Mouse (Mus musculus) left cerebral cortex, adult 9 months (tissue): ENCODE results near the gene Mt4.
A peak's percentile ranks its signal among the peaks of the same experiment; 100 is the strongest.
"Not testable (repeated sequence)": the region's sequence is repeated elsewhere in the genome, so short reads cannot be mapped to it uniquely, and the experiment has no call there.

Source experiments
- DNase-seq, 2 experiments: peaks; one replicate each; pipeline ENCODE4 v3.0.0; 2022; ENCODE audit warnings: low spot score in 2 of 2

Mt4 gene

DNA sequence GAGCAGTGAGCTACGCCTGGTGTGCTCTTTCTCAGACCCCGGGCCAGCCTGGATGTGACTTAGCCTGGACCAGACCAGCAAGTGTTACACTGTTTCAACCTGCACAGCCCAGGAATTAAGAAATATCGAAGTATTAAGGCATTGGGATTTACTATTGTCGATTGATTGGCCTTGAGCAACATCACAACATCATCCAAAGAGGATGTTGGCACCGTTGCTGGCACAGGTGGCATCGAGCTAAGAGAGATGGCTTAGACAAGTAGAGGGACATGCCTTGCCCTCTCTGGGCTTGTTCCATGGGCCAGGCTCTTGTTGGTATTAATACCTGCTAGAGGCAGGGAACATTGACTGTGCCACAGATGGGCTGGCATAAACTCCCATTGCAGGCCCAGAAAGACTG, 1.4 kb upstream of the Mt4 start:
- no peak for DNase-seq

DNA sequence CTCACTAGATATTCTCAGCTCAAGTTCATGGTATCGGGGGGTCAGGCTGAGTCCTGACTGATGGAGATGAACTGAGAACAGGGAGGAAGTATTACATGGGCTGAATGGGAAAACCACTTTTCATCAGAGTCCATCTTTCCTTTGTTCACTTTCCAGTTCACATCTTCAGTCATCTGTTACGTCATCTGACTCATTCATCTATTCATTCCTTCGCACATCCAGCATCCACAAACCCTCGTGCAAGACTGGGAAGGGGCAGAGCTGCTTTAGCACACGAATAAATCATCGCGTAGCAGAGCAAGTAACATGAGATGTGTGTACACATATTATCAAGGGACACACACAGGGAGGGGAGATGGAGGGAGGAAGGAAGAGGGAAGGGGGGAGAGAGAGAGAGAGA, 805 bp upstream of the Mt4 start:
- DNase-seq: no peak

DNA sequence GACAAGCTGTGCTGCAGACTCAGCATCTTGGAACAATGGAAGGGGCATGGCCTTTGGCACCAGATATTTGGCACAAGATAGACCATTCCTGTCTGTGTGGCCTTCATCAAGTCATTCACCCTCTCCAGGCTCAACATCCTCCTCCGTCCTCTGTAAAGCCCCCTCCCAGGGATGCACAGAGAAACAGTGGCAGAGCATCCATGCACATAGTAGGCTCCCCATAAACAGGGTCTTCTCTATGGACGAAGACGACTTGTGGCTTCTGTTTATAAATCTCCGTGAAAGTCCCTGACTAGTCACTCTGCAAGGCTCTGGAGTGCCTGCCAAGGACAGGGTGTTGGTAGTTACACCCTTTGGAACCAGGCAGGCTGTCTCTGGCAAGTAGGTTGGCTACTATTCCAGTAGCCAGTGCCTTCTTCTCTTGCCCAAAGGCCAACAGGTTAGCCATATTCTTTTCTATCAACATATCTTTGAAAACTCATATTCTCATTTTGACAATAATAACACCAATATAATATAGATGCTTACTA, 3.3 kb downstream of the Mt4 start:
- no peak for DNase-seq

DNA sequence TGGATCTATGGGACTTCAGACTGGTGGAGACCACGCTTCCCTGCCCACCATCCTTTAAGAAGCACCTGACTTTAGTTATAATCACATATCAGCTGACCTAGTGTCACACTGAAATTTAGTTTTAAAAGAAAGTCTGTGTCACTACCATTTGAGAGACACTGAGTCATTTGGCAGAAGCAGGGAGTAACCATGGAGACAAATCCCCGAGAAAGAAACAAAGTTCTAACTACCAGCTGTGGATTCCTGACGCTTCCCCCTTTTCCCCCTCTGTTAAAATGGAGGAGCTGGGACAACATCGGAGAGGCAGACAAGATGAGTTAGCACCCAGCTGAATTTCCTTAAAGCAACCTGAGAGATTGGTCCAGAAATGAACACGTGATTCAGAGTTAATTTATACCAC, 11.2 kb downstream of the Mt4 start:
- peak in 1 of 2 experiments; percentile 31 for DNase-seq

DNA sequence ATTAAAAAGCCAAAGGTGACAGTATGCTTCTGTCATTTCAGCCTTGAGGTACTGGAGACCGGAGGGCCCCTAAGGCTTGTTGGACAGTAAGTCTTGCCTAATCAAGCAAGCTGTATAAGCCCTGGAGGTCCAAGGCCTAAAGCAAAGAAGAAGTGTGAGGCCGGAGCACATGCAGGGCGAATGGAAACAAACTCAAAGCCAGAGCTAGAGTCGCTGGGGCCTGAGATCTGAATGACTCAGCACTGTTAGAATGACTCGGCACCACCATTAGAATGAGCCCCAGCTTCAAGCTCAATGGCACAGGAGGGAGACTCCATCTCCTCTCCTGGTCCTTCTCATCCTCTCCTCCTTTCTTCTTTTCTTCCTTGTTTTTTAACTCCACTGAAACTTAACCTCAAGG, 13.9 kb downstream of the Mt4 start:
- no peak for DNase-seq

DNA sequence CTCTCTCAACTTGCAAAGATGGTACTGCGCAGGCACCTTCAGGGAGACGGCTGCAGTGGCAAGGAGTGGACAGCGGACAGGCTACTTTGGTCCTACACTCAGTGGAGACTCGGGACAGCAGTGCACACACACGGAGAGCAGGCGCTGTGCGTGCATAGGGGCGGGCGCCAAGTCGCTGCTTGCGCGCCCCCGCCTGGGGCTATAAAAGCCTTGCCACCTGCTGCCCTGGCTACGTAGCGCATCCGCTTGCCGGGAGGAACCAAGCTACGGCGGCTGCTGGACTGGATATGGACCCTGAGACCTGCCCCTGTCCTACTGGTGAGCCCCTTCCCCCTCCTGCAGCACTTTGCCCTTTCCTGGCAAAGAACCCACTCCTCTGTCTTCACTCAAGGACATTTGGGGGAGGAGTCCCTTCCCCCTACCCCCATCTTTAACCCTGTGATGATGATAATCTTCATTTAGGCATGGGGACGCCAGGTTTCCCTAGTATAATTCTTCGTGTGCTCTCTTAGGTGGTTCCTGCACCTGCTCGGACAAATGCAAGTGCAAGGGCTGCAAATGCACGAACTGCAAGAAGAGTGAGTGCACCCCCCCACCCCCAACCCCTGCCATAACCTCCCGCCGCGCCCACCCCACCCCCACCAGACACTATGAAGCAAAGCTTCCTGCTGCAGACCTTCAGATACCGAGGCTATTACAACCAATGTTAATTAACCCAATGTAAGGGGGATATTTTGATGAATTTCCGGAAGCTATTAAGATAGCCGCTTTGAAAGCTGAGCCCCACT, 15.7 kb downstream of the Mt4 start, which contains the start of gene Mt3:
TSS of gene Mt3 (plus strand) at position 95 of the 788 bp plus-strand sequence.
- peak; percentile 62 to 83 for DNase-seq

DNA sequence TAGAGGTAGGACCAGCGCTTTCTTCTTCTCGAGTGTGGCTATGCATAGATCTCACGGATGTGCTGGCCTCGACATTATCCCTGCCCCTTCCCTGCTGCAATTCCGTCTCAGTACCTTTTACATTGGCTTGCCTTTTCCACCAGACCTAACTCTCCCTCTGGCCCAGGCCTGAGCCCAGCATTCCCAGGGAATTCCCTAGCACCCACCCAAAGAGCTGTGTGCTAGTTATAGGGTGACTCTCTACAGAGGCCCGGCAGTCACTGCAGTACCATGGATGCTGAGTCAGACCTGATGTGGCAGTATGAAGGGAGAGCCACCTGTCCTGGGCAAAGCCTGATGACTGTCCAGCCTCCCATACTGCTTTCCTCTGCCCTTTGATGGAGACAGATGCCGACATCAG, 16.5 kb downstream of the Mt4 start:
- peak in 1 of 2 experiments; percentile 59 for DNase-seq

DNA sequence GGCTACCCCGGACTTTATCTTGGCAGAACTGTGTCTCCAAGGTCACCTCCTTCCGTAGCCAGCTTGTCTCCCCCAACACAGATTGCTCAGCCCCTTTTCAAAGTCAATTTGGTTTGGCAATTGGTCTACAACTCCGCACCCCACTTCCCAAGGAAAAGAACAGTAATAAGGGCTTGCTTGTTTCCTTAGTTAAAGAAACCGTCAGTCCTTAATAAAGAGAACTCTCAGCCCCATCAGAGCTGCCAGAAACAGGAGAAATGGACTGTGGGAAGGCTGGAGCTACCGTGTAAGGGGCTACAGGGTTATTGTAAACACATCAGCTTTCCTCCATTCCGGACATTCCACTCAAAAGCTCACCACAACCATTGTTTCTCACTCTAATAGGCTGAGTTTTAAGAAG, 17.5 kb downstream of the Mt4 start:
- DNase-seq: peak in 1 of 2 experiments; percentile 32

DNA sequence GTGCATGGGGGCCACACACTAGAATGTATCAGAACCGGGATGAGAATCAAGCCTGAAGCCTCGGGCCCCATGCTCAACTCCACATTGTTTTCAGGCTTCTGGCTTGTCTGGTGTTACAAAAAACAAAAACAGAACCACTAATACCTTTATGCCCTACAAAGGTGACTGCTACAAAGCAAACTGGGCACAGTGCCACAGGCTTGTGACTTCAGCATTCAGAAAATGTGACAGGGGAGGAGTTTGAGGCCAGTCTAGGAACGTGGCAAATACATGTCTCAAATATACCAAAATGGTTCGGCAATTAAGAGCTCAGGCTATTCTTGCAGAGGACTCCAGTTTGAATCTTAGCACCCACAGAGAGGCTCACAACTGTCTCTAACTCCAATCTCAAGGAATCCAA, 19.1 kb downstream of the Mt4 start:
- no peak for DNase-seq

DNA sequence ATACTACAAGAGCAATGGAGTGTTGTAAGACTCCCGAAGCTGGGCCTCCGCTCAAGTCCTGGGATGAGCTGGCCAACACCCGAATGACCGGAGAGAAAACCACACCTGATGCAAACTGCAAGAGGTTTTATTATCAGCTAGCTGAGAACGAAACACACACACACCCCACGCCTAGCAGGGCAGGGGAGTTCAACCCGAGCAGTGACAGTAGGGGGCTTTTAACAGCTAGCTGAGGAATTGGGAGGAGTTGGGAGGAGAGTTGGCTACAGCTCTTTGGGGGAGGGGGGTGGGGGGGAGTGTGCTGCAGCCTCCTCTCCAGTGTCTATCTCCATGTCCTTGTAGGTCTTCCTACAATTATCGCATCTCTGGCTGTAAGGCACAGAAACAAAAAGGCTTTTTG, 28.8 kb downstream of the Mt4 start:
- DNase-seq: not testable (repeated sequence)

DNA sequence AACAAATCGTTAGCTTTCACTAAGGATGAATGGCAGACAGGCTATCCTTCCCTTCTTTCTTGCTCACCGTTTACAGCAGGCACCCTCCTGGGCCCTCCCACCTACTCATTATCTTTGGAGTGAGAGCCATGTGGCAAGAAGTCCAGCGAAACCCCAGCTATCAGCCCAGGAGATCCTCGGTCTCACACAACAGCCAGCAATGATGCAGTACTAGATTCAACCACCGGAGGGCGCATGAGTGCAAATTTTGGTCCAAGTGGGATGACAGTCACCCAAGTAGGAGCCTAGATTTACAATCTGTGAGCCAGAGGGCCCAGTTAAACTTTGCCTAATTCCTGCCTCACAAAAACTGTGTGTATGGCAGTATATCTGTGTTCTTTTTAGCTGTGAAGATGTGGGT, 30.2 kb downstream of the Mt4 start:
- peak in 1 of 2 experiments; percentile 96 for DNase-seq

DNA sequence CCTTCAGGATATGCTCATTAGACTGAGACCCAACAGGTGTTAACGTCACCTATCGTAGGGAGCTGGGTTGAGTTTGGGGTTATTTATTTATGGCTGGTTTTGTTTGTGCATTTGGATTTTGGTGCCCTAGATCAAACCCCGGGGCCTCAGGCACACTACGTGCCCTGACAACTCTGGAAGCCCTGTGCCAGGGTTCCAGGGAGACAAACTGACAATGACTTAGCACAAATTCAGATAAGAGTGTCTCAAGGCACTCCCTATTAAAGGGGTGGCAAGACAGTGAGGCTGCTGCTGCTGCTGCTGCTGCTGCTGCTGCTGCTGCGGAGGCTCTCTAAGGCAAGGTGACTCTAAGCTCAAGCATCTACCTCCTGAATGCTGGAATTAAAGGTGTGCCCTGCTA, 32.5 kb downstream of the Mt4 start:
- no peak for DNase-seq

DNA sequence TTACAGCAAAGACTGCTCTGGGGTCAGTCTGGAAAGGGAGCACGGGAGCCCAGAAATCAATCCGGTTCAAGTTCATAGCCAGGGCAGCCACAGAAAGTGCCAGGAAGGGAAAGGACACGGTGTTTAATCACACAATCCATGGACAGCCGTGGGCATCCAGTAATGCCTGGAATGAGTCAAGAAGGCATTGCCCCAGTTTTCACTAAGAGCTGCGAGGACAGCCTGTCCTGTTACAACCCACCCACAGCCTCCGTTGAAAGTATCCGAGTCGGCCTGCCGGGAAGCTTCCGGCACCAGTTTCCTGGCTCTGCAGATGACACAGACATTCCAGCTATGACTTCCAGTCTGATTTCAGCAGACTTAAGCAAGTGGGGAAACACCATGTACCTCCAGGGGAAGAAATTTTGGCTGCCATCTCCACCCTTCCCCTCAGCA, 34.3 kb downstream of the Mt4 start:
- no peak for DNase-seq

DNA sequence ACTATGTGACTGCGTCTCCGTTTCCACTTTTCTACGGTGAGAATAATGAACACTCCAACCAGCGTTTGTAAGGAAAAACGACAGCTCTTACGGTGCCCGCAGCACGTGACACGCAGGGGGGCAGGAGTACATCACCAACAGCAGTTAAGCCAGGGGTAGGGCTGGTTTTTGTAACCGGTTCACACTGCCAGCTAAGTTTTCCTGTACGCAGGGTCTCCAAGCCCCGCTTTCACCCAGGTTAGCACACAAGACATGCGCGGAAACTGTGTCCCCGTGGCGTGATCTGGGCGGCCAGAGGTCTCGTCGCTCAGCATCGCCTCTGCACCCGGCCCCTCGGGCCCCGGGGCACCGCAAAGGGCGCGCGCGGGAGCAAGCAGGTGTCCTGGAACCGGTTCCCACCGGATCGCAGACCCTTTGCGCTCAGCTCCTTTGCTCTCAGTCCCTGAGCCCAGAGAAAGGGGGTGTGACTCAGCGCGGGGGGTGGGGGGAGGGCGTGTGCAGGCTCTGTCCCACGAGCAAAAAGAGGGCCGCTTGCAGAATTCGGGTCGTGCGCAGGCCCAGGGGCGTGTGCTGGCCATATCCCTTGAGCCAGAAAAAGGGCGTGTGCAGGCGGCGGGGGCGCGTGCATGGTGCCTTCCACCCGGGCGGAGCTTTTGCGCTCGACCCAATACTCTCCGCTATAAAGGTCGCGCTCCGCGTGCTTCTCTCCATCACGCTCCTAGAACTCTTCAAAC, 35.2 kb downstream of the Mt4 start, which contains the start of gene Mt2:
TSS of gene Mt2 (plus strand) at position 590 of the 734 bp plus-strand sequence.
- DNase-seq: peak in 1 of 2 experiments; percentile 66

DNA sequence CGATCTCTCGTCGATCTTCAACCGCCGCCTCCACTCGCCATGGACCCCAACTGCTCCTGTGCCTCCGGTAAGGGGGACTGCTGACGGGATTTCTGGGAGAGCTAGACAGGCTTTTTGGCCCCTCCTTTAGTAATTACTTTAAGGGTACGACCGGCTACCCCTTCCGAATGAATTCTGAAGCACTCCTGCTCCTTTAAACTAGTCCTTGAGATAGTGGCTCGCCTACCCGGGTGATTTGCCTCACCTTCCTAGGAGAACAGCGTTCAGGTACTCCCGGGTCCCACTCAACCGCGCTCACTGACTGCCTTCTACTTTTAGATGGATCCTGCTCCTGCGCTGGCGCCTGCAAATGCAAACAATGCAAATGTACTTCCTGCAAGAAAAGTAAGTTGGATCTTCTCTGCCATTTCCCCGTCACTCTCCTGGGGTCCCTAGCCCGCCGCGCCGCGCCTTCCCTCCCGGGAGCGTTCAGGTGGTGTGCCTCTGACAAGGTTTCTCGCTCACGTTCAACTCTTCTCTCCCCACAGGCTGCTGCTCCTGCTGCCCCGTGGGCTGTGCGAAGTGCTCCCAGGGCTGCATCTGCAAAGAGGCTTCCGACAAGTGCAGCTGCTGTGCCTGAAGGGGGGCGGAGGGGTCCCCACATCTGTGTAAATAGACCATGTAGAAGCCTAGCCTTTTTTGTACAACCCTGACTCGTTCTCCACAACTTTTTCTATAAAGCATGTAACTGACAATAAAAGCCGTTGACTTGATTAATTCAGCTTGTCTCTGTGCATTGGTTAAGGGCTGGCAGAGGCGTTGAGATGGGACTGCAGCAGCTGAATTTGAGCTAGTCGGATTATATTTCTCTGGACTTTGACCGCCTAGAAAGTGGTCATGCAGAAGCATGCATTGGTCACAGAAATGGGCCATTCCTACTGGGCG, 36.1 kb downstream of the Mt4 start:
- DNase-seq: no peak

DNA sequence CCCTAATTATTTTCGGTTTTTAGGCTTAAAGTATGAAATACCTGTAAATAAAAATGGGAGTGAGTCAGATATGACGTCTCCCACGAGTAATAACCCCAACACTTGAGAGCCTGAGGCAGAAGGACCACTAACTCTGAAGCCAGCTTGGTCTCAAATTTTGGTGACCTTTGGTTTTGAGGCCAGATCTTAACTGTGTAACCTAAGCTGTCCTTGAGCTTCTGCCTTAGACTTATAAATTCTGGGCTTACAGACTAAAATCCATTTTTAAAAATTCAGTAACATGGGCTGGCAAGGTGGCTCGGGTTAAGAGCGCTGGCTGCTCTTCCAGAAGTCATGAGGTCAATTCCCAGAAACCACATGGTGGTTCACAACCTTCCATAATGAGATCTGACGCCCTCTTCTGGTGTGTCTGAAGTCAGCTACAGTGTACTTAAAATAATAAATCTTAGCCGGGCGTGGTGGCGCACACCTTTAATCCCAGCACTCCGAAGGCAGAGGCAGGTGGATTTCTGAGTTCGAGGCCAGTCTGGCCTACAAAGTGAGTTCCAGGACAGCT, 36.9 kb downstream of the Mt4 start:
- no peak for DNase-seq

DNA sequence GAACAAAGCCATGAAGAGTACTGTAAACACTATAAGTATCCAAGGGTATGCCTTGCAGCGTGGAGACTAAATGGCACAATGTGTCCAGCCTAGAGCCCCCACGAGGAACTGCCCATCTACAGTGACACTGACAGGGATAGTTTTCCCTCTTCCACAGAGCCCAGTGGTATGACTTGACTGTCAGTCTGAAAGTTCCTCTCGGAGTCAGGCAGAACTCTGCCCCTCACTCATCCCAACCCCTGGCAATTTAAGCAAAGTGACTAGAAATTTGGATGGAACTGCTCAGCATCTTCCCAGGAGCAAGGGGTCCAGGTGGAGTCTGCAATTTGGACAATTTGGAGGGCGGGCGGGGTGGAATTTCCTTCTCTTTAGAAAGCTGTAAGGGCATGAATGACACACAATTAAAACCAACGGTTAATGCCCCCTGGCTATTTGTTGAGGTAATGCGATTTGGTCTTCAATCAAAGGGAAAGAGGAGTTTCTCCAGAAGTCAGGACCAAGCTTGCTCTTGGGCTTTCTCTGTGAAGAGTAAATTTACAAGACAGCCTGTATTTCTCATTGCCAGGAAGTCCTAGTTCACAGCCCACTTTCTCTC, 37.7 kb downstream of the Mt4 start:
- DNase-seq: no peak

DNA sequence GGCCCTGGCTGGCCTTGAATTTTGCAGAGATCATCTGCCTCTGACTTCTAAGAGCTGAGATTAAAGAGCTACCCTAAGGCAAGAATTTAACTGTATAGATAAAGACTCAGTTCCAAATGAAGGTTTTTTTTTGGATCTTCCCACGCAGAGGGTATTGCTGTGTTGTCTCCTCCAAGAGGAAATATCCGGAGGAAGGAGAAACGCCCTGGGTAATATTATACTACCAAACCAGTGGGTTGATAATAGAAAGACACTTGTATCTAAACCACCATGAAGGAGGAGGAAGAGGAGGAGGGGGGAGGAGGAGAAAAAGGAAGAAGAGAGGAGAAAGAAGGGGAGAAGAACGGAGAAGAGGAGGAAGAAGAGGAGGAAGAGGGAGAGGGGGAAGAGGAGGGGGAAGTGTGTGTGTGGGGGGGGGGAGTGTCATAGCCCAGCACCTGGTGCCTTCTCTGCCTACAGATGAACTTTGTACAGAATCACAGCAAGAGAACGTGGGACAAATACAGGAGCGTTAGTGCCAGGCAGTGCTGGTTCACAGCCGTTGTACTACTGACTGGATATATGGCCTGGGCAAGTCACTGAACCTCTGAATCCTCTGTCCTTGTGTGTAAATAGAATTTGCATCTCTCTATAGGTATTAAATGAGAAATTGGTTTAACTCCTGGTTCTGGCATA, 40.9 kb downstream of the Mt4 start:
- DNase-seq: no peak

DNA sequence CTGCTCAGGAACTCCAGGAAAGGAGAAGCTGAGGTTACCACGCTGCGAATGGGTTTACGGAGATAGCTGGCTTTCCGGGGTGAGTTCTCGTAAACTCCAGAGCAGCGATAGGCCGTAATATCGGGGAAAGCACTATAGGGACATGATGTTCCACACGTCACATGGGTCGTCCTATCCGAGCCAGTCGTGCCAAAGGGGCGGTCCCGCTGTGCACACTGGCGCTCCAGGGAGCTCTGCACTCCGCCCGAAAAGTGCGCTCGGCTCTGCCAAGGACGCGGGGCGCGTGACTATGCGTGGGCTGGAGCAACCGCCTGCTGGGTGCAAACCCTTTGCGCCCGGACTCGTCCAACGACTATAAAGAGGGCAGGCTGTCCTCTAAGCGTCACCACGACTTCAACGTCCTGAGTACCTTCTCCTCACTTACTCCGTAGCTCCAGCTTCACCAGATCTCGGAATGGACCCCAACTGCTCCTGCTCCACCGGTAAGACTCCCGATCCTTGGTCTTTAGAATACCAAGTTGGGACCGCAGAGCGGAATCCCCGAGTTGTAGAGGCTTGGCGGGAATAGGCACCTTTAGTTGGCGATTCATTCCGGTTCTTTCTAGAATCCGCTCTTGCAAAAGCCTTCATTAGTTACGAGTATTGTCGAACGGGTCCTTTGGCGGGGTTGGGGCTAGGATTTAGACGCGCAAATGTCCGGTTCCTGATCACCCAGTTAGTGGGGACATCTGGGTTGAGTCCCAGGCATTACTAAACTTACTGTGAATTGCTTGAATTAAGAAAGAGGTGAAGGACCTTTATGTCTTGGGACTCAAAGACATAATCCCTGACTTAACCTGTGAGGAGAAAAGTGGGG, 42.1 kb downstream of the Mt4 start, which contains the start of gene Mt1:
TSS of gene Mt1 (plus strand) at position 226 of the 856 bp plus-strand sequence.
- DNase-seq: peak; percentile 87 to 93
